Mouse (Mus musculus): ENCODE results near the gene Cntn2.

Gene Cntn2

GRCm38 (mm10) chr1:132559045-132559444 is 16.0 kb upstream of the Cntn2 start:
- no peak for DNase-seq (ENCODE audit: low spot score in 2 of 2)

DNA sequence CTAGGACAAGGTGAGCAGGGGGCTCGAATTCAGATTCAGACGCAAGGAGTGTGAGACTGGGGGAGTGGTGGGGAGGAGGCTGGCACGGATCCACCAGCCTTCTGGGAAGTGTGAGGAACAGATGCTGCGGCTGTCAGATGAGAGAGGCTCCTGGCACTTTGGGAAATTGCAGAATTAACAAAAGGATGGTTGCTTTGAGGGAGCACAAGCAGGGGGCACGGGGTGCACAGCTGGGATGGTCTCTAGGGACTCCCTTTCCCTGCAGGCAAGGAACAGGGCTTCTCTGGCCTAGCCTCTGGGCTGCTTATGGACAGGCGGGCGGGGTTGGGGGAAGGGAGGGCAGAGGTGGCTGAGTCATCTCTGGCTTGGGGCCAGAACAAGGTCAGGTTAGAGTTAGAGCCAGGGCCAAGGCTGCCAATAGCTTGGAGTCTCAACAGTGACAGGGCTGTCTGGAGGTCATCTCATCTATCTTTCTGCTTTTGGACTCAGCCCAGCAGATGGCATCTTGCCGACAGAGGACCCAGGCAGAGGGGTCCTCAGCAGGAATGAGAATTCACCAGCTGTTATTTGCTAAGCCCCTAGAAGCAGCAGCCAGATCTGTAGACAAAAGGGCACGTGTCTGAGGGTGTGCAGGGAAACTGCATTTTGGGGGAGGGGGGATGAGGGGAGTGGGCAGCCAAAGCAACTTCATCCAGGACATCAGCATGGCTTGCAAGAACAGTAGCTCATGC is 15.0 kb upstream of the Cntn2 start:
- no peak for DNase-seq (ENCODE audit: low spot score in 2 of 2)

- no peak for DNase-seq (ENCODE audit: low spot score in 2 of 2)
Observed at GRCm38 (mm10) chr1:132543789-132544188, 733 bp upstream of the Cntn2 start.

GRCm38 (mm10) chr1:132541824-132542599 is 1.0 kb downstream of the Cntn2 start:
- no peak for DNase-seq (ENCODE audit: low spot score in 2 of 2)

DNA sequence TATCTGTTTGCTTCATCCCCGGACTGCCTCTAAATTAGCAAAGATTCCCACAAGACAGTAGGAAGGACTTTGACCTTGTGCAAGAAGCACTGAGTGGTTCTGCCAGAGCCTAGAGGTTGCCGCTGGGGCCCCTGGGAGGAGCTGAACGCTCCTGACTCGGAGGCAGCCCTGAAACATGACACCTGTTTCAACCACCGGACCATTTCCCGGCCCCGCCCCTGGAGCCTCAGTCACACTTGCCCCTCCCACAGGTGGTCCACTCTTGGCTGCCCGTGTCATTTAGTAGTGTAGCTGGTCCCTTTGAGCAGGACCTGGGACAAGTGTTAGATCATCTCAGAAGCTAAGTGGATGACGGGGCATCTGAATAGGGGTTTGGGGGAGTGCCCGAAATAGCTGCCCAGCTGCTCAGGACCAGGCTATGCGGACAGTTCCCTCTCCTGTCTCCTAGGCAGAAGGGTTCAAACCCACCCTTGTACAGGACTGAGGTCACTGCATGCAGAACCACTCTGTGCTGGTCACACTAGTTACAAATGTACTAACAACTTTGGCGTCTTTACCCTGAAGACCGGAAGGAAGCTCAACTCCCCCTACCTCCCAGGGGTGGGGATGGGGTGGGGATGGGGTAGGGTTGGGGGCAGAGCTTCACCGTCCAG is 1.8 kb downstream of the Cntn2 start:
- no peak for DNase-seq (ENCODE audit: low spot score in 2 of 2)

DNA sequence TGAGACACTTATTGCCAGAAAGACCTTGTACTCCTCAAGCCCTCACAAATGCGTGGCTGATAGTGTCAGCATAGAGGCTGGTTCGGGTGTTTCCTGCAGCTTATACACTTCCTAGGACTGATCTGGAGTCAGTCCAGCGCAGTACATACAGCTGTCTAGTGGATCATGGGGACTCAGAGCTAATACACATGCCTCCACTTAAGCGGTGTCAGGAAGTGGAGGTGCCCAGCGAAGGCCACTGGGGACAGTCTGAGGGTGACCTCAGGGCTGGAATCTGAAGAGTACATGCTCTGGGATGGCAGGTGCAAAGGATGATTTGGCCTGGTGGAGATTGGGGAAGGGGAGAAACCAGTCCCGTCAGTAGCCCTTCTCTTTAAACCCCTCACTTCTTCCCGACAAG is 2.4 kb downstream of the Cntn2 start:
- no peak for DNase-seq (ENCODE audit: low spot score in 2 of 2)

DNA sequence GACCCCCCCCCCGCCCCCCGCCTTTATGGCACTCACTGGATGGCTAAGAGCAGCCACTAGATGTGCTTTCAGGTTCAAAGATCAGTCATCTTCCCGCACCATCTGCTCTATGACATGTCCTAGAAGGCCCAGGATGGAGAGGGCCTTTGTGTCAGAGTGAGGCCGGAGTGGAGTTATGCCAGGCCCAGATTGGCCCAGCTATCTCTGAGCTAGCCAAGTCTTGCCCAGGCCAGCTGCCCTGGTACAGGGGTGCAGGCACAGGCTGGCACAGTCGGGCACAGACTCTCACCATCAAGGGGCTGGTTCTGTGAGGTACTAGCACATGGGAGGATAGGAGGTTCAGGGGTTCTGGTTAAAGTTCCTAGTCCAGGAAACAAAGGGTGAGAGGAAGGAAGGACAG is 5.3 kb downstream of the Cntn2 start:
- DNase-seq (ENCODE audit: low spot score in 2 of 2): no peak

- no peak for DNase-seq (ENCODE audit: low spot score in 2 of 2)
Observed at GRCm38 (mm10) chr1:132536416-132536815, 6.6 kb downstream of the Cntn2 start.

DNA sequence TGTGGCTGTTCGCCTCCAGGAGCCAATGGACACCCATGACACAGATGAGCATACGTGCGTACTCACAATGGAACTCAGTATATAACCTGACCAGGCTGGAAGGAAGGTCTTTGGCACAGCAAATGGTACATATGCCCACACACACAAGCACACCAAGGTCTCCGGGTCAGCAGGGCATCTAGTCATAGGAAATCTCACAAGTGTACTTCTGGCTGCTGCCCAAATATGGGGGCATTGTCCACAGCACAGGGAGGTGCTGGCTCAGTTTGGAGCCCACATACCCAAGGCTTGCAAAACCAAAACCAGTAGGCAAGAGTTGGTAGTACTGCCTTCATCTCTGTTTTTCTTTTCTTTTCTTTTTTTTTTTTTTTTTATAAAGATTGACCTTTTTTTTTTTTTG is 7.5 kb downstream of the Cntn2 start:
- no peak for DNase-seq (ENCODE audit: low spot score in 2 of 2)

- DNase-seq (ENCODE audit: low spot score in 2 of 2): no peak
Observed at GRCm38 (mm10) chr1:132533840-132534239, 9.2 kb downstream of the Cntn2 start.

GRCm38 (mm10) chr1:132532521-132532920 is 10.5 kb downstream of the Cntn2 start:
- DNase-seq (ENCODE audit: low spot score in 2 of 2): no peak

DNA sequence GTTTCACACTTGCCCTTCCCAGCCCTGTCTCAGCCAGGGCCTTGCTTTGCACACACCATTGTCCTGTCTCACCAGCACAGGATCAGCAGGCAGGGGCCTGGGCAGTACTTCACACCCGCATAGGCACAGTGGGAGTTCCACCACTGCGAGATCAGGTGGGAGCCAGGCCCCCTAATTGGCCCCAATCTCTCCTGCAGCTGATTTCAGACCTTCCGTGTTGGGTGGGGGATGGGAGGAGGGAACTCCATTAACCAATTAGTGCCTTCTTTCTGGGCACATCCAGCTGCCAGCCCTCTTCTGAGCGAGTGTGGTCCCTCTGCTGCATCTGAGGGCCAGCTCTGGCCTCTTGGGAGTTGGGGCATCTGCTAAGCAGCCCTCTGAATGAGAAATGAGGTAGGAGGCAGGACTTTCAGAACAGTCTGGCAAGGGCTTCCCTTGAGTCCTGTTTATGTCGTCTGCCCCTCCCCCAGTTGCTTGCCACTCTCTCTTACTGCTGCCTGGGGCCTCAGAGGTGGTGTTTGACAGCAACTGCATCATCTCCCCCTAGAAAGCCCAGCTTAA is 12.3 kb downstream of the Cntn2 start:
- DNase-seq (ENCODE audit: low spot score in 2 of 2): no peak

DNA sequence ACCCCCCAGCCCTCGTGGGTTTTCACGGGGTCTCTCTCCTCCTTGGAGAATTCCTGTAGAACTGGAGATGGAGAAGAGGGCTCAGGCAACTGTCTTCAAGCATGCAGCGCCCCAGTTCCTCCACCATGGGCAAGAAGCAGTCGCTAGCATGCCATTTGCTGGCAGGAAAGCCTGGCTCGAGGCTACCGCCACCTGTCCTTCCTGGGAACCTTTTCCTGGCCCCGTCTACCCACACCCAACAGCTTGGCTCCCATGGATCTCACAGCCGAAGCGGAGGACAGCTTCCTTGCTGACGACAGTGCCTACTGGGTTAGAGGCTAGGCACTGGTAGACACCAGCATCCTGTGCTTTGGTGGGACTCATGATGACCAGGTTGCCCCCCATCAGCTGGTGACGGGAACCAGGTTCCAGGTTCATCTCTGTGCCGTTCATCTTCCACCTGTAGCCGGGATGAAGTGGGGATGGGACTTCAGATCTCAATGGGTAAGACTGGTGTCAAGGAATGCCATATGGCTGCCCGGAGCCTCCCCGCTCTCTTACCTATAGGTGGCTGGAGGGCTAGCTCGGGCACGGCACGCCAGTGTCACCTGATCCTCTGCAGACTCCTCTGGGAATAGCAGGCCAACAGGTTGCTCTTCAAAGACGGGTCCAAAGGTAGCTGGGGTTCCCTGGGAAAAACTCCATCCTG is 14.3 kb downstream of the Cntn2 start:
- no peak for DNase-seq (ENCODE audit: low spot score in 2 of 2)

GRCm38 (mm10) chr1:132528071-132528470 is 15.0 kb downstream of the Cntn2 start:
- DNase-seq (ENCODE audit: low spot score in 2 of 2): no peak

- peak in 1 of 2 experiments; percentile 77 for DNase-seq (ENCODE audit: low spot score in 2 of 2)
Observed at GRCm38 (mm10) chr1:132525832-132526231, 17.2 kb downstream of the Cntn2 start.

GRCm38 (mm10) chr1:132523920-132524319 is 19.1 kb downstream of the Cntn2 start:
- no peak for DNase-seq (ENCODE audit: low spot score in 2 of 2)

- DNase-seq (ENCODE audit: low spot score in 2 of 2): no peak
Observed at GRCm38 (mm10) chr1:132523048-132523447, 20.0 kb downstream of the Cntn2 start.

DNA sequence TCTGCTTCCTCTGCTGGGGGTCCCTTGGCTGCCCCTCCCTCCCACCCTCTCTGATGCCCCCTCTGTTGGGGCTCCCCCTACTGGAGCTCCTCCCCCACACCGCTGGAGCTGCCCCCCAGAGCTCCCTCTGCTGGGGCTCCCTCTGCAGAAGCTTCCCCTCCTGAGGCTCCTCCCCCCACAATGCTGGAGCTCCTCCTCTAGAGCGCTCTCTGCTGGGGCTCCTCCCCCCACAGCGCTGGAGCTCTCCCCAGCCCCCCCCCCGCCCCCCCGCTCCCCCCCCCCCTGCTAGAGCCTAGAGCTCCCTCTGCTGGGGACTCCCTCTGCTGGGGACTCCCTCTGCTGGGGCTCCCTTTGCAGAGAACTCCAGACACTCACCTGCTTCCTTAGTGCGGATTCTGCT is 22.3 kb downstream of the Cntn2 start:
- DNase-seq (ENCODE audit: low spot score in 2 of 2): peak in 1 of 2 experiments; percentile 56

GRCm38 (mm10) chr1:132519734-132520133 is 23.3 kb downstream of the Cntn2 start:
- DNase-seq (ENCODE audit: low spot score in 2 of 2): no peak

DNA sequence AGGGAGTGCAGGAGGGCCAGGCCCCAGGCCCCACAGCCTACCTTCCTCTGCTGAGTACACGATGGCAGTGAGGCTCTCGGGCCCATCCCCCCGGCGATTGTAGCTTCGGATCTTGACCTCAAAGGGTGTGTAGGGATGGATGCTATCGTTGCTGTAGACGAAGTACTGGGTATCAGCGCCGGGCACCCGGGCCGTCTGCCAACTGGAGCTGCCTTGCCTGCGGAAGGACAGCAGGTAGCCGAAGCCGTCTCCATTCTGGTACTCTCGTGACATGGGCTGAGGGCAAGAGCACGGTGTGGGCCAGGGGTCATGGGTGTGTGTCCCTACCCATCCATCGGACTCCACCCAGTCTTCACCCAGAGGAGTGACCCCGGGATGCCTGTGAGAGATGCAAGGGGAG is 24.4 kb downstream of the Cntn2 start:
- no peak for DNase-seq (ENCODE audit: low spot score in 2 of 2)

- DNase-seq (ENCODE audit: low spot score in 2 of 2): no peak
Observed at GRCm38 (mm10) chr1:132516776-132517175, 26.3 kb downstream of the Cntn2 start.

DNA sequence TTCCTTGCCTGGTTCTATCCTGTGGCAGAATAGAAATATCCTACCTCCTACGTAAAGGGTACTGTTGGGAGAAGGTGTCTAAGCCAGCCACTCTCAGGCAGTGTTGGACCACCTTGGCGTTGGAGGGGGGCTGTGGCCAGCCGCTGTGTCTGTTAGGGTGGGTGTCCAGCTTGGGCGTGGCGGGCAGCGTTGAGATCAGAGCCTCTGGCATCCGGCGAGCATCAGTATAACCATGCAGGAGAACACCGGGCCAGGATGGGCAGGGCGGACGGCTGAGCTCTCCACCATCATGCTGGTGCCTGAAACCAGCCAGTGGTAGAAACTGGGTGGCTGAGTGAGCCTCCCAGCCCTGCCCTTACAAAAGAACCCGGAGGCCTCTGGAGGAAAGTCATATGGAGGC is 27.7 kb downstream of the Cntn2 start:
- no peak for DNase-seq (ENCODE audit: low spot score in 2 of 2)

Data from frontal cortex, postnatal 10 days (tissue).